Mouse (Mus musculus) brain, embryonic 14.5 days (tissue): ENCODE results near the gene Sirt3.
A peak's percentile ranks its signal among the peaks of the same experiment; 100 is the strongest.

ENCODE experiments used
- CTCF ChIP-seq: fragments of 200-500 bp; IDR thresholded peaks from 2 replicates; pipeline ENCODE4 v1.5.1; 2012; ENCODE audit warnings: inconsistent platforms, mild to moderate bottlenecking, moderate library complexity, borderline replicate concordance; ENCODE audit not compliant: insufficient read depth, insufficient read length; ENCODE audit errors: extremely low read depth
- POLR2A ChIP-seq: fragments of 200-500 bp; IDR thresholded peaks from 2 replicates; pipeline ENCODE4 v1.6.1; 2012; ENCODE audit warnings: mild to moderate bottlenecking, inconsistent platforms, borderline replicate concordance; ENCODE audit not compliant: poor library complexity, insufficient read depth, insufficient read length, severe bottlenecking; ENCODE audit errors: extremely low read depth

DNA sequence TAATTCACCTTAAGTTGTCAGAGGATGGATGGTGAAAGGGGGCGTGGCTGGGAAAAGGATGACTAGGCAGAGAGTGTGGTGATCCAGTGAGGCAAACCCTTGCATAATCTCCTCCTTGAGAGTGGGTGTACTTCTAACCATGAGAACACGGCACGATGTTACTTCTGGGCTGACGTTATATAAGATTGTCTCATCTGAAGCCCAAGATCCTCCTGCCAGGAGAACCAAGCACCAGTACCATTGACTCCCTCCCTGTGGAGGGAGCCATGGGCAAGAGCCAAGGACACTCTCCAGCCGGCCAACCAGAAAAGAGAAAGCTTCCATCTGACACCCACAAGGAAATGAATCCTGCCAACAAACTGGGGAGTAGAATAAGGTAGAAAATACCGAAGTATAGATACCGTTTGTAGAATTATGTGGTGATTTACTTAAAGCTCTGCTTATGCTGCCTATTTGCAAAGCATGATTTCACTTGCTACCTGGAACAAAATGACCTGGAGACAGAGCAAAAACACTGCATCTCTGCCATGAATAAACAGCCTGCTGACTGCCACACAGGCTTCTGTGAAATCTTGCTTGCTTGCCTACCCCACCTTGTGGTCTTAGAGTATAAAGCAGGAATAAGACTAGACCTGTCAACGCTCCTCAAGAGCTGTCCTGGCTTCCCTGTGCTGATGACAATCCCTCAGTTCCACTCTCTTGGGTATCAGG lies 53.8 kb downstream of the Sirt3 start:
- TF ChIP-seq CTCF (peak; percentile 57; the same call in 1 of the 2 replicates), POLR2A (no peak)
